Mouse (Mus musculus) thymus, postnatal 25 days (tissue): Measurements from ENCODE around the gene Cdkn3.
"Not testable (repeated sequence)": the region's sequence is repeated elsewhere in the genome, so short reads cannot be mapped to it uniquely, and the experiment has no call there.

Experiments
- DNase-seq: peaks from one replicate; pipeline ENCODE4 v3.0.0; 2022

The Cdkn3 gene

DNA sequence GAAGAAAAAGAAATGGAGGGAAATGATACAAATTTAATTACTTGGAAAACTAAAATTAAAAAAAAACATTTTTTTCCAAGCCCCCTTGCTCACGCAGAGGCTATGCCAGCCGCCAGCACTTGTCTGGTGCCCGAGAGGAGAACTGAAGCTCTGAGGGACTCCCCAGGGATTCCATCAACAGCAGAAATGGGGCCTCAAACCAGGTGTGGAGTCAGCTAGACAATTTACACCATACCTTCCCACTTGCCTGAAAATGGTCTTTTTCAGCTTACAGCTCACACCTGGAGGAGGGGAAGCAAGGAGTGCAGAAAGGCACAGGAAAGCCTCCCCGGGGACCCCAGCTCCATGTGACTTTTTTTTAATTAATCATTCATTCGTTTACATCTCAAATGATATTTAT lies 24.9 kb downstream of the Cdkn3 start:
- no peak for DNase-seq

DNA sequence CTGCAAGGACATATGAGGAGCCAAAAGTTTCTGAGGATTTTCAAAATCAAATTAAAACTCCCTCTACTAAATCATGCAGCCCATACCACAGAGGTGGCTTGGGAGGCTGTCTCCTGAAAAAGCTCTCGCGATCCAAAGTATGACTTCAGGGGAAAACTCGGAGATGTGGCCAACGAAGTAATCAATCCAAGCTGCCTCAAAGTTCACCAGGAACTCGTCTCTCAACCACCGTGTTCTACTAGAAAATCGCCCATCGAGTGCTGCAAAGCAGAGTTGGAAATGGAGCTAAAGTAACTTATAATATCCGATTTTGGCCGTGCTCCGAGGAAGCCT lies 27.1 kb downstream of the Cdkn3 start:
- no peak for DNase-seq

DNA sequence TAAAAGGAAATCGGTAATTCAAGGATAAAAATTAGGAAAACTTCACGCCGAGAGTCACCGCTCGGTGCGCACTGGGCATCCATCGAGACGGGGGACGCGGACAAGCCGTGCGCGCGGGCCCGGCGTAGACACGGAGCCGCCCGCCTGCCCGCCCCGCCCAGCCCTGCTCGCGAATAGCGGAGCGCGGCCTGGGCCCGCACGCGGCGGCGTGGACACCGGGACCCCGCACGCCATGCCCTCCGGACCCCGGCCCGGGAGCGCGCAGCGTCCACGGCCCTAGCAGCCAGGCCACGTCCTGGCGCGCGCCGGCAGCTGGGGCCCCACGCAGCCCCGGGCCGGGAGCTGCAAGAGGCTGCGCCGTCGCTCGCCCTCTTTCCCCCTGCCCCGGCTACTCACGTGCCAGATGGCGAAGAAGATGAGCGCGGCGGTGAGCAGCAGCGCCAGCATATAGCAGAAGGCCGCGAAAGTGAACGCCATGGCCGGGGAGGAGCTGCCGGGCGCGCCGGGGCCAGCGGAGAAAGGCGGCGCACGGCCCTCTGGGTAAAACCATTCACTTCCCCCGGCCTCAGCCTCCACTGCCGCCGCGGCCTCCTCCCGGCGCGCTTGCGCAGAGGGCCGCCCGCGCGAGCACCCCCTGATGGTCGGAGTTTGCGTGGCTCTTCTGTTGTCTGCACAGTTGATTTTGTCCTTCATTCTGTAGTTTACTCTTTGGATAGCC lies 27.6 kb downstream of the Cdkn3 start, which contains the start of gene Cnih1:
Gene Cnih1, minus strand, starts transcription at position 625 of the 718 bp plus-strand sequence.
- peak; percentile 93 for DNase-seq

DNA sequence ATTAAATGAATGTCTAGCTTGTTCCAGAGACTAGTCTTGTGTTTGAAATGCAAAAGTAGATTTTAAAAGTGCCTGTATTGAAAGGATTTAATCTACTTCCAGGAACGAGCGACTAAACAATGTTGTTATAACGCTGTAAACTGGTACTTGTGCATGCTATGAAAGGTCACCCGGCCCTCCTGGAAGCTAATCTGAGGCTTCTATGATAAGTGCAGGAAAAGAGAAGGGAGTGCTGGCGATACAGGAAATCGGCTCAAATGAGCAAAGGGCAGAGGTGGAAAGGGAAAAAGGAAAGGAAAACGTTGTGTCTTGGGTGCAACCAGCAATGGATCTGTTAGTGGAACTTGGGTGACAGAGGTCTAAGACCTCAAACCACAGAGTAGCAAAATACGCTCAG lies 28.2 kb downstream of the Cdkn3 start:
- DNase-seq = peak; percentile 10

DNA sequence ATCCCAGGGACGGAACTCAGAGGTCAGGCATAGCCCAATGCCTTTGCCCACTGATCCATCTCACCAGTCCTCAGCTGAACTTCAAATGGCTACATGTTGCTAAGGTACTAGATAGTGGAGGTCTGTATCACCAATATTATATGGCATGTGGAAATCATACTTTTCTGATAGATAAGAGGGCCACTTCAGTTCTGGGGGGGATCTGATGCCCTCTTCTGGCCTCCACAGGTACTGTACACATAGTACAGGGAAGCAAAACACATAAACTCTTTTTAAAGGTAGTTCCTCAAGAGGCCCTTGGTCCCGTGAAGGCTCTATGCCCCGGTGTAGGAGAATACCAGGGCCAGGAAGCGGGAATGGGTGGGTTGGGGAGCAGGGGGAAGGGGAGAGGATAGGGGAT lies 30.0 kb downstream of the Cdkn3 start:
- DNase-seq = peak; percentile 47

DNA sequence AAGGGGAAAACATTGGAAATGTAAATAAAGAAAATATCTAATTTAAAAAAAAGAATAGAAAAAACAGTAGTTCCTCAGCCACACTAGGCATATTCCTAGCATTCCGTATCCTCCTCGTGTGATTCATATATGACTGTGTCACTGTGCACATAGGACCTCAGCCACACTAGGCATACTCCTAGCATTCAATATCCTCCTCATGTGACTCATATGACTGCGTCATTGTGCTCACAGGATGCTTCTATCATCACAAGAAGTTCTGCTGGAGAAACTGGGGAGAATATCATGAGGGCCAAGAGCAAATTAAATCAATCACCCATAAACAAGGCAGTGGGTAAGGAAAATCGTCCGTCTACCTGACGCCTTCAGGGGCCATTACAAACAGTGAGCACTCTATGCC lies 30.4 kb downstream of the Cdkn3 start:
- no peak for DNase-seq

DNA sequence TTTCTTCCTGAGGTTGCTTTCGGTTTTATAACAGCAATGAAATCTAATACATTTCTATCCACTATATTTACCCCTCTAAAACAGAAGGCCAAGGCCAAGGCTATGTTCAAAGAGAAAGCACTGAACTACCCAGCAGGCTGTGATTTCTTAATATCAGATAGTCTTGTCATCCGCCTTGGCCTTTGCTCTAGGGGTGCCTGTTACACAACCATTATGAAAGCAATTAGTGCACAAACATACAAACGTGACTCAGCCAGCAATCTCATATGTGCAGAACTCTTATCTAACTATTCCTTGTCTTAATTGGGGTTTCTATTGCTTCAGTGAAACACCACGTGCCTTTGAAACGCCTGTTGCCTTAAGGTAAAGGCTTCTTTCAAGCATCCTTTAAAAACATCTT lies 33.8 kb downstream of the Cdkn3 start:
- no peak for DNase-seq

DNA sequence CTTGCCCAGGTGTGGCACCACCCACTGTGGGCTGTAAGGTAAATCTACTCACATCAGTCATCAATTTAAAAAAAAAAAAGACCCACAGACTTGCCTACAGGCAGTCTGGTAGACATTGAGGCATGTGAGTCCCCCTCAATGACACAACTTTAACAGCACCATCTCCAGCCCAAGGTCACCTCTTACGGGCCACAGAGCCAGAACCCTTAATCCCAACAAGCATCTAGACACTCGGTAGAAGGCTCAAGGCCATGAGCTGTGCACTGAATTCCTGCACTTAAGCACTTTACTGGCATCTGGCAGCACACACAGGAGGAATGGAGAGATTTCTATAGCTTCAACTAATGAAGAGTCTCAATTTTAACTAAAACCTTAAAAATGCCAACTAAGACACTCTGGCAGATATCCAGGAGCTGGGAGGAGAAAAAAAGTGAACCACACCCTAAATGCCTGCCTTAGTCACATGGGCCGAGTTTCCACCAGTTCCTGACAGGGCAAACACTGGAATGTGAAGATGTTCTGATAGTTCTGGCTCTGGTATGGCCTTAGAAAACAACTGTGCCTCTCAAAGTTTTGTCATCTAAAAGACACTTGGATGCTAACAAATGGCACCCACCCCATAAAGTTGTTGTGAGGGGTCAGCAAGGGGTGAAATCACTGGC lies 40.5 kb downstream of the Cdkn3 start:
- no peak for DNase-seq

DNA sequence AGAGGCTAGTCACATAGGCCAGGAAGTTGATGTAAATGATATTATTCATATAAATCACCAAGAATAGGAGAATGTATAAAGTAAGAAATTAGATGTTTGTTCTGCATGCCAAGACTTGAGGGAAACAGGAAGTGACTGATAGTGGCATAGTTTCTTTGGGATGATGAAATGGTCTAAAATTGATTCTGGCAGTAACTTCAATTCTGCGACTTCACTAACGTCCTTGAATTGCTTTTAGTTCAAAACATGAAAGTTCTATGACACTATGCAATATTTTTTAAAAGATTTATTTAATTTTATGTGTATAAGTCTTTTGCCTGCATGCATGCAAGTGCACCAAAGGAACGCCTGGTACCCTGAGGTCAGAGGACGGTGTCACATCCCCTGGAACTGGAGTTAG lies 42.9 kb downstream of the Cdkn3 start:
- DNase-seq = no peak

DNA sequence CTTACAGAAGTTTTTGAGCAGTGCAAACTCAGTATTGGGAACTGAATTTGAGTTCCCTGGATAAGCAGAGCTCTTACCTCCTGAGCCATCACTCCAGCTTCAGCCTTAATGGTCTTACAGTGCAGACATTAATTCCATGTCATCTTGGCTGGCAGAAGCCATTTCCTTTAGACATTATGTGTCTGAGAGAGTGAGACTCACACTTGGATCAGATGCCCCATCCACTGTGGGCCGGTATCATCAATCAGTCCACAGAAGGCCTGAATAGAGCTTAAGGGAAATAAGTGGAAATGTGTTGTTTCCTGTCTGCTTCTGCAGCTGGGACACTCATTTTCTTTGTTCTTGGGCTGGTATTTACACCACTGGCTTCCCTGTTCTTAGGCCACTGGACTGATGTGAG lies 43.5 kb downstream of the Cdkn3 start:
- DNase-seq = no peak

DNA sequence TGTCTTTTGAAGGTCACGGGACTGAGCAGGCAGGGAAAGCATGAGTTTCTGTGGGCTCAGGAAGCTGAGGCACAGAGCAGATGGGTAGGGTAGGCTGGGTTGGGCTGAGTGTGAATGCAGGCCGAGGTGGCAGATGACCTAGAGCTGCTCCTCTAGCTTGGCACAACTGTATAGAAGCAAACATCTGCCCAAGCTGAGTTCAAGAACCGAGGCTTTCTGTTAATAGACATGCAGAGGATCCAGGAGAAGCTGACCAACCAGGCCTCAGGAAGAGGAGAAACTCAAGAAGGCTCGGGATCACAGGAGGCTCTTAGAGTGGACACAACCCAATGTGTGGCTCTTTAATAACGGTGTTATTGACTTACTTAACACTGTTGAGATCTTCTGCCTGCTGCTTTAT lies 45.8 kb downstream of the Cdkn3 start:
- no peak for DNase-seq

DNA sequence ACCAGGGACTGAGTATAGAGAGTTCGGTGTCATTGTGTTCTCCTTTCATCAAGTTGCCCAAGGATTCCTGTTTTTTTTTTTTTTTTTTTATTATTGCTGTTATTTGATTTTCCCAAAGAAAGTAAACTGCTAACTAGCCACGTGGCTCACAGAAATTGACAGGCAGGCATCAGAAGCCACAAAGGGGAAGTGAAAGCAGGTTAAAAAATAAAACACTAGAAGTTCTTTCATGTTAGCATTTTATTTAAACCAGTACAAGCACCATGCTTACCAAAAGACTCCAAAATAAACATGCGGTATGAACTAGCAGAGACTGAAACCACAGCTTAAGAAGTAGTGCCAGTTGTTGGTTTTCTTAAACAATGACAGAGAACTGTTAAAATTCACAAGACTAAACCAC lies 47.6 kb downstream of the Cdkn3 start:
- no peak for DNase-seq

DNA sequence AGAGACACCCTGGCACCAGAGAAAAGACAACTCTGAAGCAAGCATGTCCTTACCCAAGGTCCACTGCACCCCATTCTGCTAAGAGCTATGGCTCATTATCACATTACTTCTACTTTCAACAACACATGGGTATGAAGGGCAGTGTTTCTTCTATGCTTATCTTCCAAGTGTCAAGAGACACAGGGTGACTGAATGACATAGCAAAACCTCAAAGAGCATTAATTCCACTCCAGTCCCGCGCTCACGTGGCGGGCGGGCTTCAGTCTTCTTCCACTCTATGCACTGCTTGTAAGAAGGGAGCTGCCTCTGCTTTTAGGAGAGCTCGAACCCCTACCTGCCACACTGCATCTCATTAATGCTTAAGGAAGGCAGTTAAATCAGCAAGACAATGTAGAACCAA lies 55.3 kb downstream of the Cdkn3 start:
- DNase-seq = no peak

DNA sequence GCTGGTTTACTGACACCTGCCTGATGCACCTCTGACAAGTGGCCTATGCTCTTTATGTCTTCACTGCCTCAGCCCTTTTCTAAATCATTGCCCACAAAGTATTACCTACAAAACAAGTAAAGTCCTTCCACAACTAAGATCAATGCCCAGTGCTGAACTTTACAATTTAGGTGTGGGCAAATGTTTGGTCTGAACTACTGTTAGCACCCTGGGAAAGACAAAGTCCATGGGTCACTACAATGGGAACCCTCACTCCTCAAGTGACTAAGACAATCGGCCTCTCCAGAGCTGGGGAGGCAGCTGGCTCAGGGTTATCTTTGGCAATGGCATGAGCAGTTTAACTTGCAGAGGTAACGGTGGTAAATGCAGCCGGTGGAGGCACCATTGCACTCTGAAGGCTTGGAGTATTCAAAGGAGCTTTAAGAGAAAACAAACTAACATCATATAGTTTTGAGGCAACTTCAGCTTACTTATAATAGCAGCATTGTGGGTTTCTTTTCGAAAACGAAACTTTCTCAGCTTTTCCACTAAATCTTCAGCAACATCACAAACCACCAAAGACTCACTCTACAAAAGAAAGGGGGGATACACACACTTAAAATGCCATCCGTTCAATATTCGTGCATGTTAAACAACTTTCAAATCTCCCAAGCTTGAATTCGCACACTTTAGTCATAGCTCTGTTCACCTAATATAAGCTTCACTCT lies 56.7 kb downstream of the Cdkn3 start:
- DNase-seq = no peak

DNA sequence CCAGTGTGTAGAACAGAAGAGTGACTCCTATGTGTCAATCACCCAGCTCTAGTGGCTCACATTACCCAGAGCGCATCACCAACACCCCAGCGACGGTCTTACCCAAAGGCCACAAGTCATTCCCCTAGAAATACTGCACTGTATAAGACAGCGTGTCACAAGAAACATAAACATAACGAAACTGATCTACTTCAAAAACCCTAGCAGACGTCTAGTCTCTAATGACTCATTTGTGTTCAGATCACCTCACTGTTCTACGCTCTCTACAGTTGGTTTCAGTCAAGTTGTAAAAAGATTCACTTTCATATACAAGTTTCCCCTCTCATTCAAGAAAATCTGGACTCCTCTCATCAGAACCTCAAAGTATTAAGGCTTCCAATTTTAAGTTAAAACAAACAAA lies 58.4 kb downstream of the Cdkn3 start:
- DNase-seq = no peak

DNA sequence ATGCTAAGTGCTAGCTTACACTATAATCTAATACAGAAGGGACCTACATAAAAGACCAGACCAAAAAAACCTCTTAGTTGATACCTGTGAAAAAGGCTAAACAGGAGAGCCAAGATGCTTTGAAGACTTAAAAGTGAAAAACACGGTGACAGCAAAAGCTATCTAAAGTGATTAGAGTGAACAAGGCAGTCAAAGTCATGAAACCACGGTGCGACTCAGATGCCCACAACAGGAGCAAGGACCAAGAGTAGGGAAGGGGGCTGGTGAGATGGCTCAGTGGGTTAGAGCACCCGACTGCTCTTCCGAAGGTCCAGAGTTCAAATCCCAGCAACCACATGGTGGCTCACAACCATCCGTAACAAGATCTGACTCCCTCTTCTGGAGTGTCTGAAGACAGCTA lies 59.6 kb downstream of the Cdkn3 start:
- DNase-seq = not testable (repeated sequence)
